Mouse (Mus musculus): ENCODE results near the gene 3425401B19Rik.

Gene 3425401B19Rik

DNA sequence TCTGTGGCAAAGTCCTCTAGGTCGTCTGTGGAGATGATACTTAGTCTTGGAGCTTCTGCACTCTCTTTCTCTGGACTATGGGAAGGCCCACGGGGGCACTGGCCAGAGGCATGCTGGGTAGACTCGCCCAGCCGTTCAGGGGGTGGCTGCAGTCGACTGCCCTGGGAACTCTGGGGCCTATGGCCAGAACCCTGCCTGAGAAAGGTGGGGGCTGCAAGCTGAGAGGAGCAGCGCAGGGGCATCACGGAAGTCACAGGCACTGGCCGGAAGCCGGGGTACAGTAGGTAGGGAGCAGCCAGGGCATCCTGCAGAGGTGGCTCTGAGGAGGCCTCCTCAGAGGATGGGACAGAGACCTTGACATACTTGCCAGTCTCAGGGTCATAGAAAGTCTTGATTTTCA lies 25.3 kb downstream of the 3425401B19Rik start:
- DNase-seq: no peak

DNA sequence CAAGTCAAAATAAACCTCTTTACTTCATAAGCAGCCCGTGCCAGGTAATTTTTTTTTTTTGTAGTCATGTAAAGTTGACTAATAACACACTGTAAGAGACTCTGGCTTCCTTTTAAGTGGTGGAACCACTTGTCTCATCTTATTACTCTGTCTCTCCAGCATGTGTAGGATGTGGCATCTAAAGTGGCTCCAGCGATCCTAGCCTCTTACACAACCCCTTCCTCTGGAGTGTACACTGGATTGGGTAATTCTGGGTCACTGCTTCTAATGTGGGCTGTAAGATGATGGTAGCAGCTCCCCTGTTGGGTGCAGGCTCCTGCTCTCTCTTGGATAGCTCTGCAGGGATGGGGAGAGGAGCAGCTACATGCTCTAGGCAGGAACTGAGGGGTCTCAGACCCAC lies 46.6 kb downstream of the 3425401B19Rik start:
- DNase-seq: no peak

DNA sequence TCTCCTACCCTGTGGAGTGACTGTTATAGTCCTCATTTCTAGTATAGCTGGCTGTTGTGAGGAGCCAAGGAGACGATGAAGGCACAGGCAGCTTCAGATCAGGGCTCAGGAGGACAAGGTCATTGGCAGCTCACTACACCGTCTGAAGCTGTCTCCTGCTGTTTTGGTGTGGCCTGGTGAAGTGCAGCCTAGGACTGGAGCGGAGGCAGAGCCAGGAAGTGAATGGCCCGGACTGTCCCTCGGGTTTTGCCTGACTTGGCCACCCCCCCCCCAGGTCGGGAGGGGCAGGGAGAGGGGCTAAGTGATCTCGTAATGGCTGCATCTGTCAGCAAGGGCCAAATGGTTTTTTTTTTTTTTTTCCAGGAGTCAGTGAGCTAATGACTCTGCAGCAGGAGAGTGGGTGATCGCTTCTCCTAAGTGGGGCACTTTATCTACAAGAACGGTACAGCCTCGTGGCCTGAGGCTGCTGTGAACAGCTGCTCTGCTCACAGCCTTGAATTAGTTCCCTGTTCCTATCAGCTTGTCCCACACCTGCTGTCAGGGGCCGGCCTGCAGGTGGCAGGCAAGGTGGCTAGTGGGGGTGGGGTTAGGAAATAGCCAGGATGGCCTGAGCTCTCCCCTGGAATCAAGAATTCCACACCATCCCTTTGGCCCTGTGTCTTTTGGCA lies 50.9 kb downstream of the 3425401B19Rik start:
- no peak for DNase-seq

DNA sequence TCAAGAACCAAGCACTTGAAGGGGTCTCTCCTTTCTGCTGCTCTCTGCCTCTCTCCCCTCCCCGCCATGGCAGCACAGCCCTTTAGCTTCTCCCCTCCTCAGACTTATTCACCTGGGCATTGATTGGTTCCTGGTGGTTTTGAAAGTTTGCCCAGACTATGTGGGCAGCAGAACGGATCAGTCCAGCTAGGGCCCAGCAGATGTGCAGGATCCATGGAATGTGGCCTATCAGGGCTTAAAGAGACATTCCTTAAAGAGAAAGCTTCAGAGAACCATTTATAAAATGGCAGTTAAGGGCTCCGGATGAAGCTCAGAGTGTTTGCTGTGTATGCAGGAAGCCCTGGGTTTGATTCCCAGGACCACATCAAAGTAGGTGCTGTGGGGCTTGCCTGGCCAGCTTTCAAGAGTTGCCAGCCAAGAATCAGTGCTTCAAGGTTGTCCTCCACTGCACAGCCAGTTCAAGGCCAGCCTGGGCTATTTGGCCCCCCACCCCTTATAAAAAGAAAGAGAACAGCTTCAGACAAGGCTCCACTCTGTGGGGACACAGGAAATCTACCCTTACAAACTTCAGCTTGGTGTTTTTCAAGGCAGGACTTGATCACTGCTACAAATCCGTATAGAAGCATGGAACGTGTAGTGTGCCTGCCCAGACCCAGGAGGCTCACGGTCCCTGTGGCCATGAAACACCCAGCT lies 52.0 kb downstream of the 3425401B19Rik start:
- DNase-seq: no peak

DNA sequence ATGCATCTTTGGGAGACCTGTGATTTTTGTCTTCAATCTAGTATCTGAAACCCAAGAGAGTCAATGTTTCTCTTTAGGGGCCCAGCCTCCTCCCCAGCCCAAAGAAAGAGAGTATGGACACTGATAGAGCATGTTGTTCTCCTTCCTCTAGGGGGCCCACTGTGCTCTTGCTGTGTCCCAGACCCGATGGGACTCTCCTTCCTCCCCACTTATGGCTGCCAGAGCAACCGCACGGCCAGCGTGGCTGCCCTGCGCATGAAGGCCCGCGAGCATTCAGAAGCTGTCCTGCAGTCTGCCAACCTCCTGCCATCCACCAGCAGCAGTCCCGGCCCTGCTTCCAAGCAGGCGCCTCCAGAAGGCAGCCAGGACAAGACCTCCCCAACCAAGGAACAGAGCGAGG lies 56.5 kb downstream of the 3425401B19Rik start:
- DNase-seq: no peak

DNA sequence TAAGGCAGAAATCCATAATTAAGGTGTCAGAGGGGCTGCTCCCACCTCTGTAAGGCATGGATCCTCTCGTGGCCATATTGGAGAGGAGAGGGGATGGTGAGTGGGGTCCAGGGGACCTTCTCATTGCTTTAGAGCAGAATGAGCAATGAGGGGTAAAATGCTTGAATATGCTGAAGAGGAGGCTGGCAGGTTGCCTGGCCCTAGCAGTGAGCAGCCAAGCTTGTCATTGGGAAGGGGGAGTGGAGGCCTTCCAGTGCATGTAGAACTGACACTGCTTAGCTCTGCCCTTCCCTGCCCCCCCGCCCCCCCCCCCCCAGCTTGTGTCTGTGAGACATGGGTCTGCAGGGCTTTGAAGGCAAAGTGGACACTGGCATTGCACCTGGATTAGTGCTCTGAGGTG lies 57.8 kb downstream of the 3425401B19Rik start:
- no peak for DNase-seq

DNA sequence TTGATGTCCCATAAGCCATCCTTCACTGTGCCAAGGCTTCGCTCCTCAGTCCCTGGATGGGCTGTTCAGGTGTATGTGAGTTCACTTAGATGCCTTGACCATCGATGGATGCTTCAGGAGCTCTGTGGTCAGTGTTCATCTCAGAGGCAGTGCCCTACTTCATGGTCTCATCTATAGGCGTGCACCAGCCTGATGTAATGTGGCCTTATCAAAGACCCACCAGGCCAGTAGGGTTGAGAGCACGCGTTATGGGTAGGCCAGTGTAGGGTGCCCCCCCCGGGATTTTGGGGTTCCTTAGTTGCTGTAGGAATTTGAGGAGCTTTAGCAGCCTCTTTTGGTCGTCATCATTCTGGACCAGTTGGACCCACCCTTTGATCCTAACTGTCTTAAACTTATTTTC lies 60.3 kb downstream of the 3425401B19Rik start:
- no peak for DNase-seq

DNA sequence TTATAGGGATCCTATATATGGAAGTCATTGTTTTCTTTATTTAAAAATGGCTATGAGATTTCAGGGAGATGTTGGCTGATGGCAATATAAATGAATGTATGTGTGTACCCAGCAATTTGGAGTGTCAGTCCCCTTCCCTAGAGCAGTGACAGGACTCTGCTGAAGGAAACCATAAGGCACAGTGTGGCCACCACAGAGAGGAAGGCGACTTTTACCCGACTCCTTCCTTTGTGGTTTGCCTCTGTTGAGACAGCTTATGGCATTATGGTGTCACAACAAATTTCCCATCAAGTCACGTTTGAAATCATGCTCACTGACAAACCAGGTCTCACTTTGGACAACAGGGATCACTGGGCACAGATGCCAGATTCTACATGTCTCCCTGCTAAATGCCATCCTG lies 60.8 kb downstream of the 3425401B19Rik start:
- no peak for DNase-seq

DNA sequence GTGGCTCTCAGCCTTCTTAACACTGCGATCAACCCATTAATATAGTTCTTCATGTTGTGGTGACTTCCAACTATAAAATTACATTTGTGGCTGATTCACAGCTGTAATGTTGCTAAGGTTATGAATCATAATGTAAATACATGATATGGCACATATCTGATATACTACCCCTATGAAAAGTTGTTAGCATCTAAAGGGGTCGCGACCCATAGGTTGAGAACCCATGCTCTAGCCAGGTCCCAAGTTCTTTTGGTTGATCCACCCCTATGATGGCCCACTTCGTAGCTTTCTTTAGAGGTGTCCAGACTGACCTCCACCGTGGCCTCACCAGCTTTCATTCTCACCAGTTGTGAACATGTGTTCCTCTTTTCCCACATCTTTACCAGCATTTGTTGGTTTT lies 67.8 kb downstream of the 3425401B19Rik start:
- no peak for DNase-seq

DNA sequence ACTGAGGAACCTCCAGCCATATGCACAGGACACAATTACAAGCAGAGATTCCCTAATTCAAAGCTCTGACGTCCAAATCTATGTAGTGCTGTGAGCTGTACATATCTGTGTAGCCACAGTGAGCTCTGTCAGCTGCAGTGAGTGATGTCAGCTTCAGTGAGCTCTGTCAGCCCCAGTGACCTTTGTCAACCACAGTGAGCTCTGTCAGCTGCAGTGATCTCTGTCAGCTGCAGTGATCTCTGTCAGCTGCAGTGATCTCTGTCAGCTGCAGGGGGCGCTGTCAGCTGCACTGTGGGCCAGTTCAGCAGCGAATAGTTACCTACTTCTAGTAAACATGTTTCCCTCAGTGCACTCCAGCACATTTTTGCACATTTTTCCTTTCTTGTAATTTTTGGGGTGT lies 75.7 kb downstream of the 3425401B19Rik start:
- DNase-seq: peak; percentile 23

All from right cerebral cortex, postnatal 25 days (tissue).